22 mouse cellular contexts compared by ENCODE assay signal in the genomic region with DNA sequence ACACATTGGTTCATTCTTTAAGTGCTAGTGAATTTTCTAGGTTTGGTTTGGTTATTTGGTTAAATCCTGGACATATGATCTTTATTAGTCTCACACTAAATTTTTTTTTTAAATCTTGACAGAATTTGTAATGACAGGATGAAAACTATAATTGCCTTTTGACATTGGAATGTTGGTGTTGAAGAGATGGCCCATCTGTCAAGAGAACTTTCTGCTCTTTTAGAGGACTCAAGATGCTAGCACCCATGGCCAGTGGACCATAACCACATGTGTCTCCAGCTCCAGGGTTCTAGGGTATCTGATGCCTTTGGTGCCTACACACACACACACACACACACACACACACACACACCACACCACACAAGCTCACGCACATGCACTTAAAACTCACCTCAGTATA. TPM values are rescaled to one million over a fixed set of nuclear protein-coding genes. Genes with fewer than 3 reads are reported as not detected.
DNase-seq lines count a peak whose midpoint lies in the region; ATAC-seq and TF ChIP-seq lines count a peak whose summit lies in the region.
"Had no signal": no experiment of that assay in that cellular context is flagged by ENCODE, and none has a peak within 500 bp of the region (broad histone marks: within the 10 kb centered on the region; RNA-seq: fewer than 3 reads in every experiment).

No protein-coding gene starts in this region.

- no peaks in the 10 kb centered on the region for H3K27me3 ChIP-seq in lung, embryonic 14.5 days (ENCODE audit: insufficient read depth, low read length)
- H3K27me3 ChIP-seq: embryonic facial prominence, embryonic 12.5 days; forebrain, embryonic 13.5 days; forebrain, embryonic 15.5 days had no signal

- H3K4me1 ChIP-seq in lung, embryonic 14.5 days (ENCODE audit: insufficient read depth) = no peaks in the 10 kb centered on the region
- H3K4me1 ChIP-seq: embryonic facial prominence, embryonic 12.5 days; forebrain, embryonic 13.5 days; forebrain, embryonic 15.5 days had no signal

- H3K9ac ChIP-seq in lung, embryonic 14.5 days = no peak overlapping the region
- H3K9ac ChIP-seq: embryonic facial prominence, embryonic 12.5 days; forebrain, embryonic 13.5 days; forebrain, embryonic 15.5 days; forebrain, postnatal 0 days had no signal

- H3K4me2 ChIP-seq in lung, embryonic 14.5 days = no peak overlapping the region
- H3K4me2 ChIP-seq: embryonic facial prominence, embryonic 12.5 days; forebrain, embryonic 13.5 days; forebrain, embryonic 15.5 days had no signal

- H3K36me3 ChIP-seq in lung, embryonic 14.5 days (ENCODE audit: insufficient read depth) = no peaks in the 10 kb centered on the region
- H3K36me3 ChIP-seq: embryonic facial prominence, embryonic 10.5 days; embryonic facial prominence, embryonic 12.5 days; forebrain, embryonic 15.5 days had no signal

- no peak for ATAC-seq in lung, embryonic 14.5 days (ENCODE audit: insufficient read depth)
- ATAC-seq: forebrain, embryonic 13.5 days; forebrain, embryonic 15.5 days; forebrain, postnatal 0 days had no signal

- no peaks in the 10 kb centered on the region for H3K9me3 ChIP-seq in lung, embryonic 14.5 days (ENCODE audit: low read depth, low read length)
- H3K9me3 ChIP-seq: embryonic facial prominence, embryonic 10.5 days; embryonic facial prominence, embryonic 12.5 days; forebrain, embryonic 13.5 days; forebrain, embryonic 15.5 days had no signal

- DNase-seq in lung, embryonic 14.5 days = peak; percentile 61
- DNase-seq in lung, adult 18-20 months = no peak
- peak; percentile 54 for DNase-seq in lung, postnatal 10 days
- DNase-seq in lung, postnatal 4 days = no peak
- peak; percentile 59 for DNase-seq in lung, postnatal 36 days
- no peak for DNase-seq in B cell, adult 2 months
- DNase-seq: adrenal gland, adult 2 months; adrenal gland, postnatal 10 days; adrenal gland, postnatal 36 days; cerebellum, adult 11-12 months; cerebellum, adult 2 months; cerebellum, adult 9-10 months; cerebellum, postnatal 10 days; cerebellum, postnatal 25 days; forebrain, postnatal 0 days had no signal

- WGBS in lung, embryonic 14.5 days = 88% methylated on average over 1 of the region's 1 CpGs

- no peak overlapping the region for H3K27ac ChIP-seq in lung, embryonic 14.5 days (ENCODE audit: low read depth)
- H3K27ac ChIP-seq: embryonic facial prominence, embryonic 10.5 days; embryonic facial prominence, embryonic 12.5 days; forebrain, embryonic 13.5 days; forebrain, embryonic 15.5 days had no signal

- no peak for TF ChIP-seq CTCF in lung, embryonic 14.5 days (IDR thresholded peaks at IDR 0.05; ENCODE audit: low read depth)

- H3K4me3 ChIP-seq in lung, embryonic 14.5 days (ENCODE audit: low read depth, low read length) = no peak overlapping the region
- H3K4me3 ChIP-seq: embryonic facial prominence, embryonic 10.5 days; embryonic facial prominence, embryonic 12.5 days; forebrain, embryonic 13.5 days; forebrain, embryonic 15.5 days had no signal

RNA-seq across cellular contexts. Expression of a gene that starts 6.5 kb away (rescaled TPM):
- 62.2 and 65.8 TPM in 2 replicates for polyA plus RNA-seq in lung, embryonic 14.5 days (2014; fragmentation: Nextera tagmentation; extraction: Ambion mirVana)

RNA-seq across cellular contexts. Expression of a gene that starts 6.6 kb away (rescaled TPM):
- polyA plus RNA-seq in lung, embryonic 14.5 days (2014; fragmentation: Nextera tagmentation; extraction: Ambion mirVana) = not detected in 2 replicates
- polyA plus RNA-seq: adrenal gland, adult 2 months; C2C12; cerebellum, adult 2 months; embryonic facial prominence, embryonic 10.5 days; embryonic facial prominence, embryonic 12.5 days; embryonic facial prominence, embryonic 14.5 days; forebrain, embryonic 11.5 days; forebrain, postnatal 0 days had no signal

RNA-seq across cellular contexts. Expression of a gene that starts 7.2 kb away (rescaled TPM):
- polyA plus RNA-seq in lung, embryonic 14.5 days (2014; fragmentation: Nextera tagmentation; extraction: Ambion mirVana) = 34.0 and 34.9 TPM in 2 replicates

Comparison
In these comparisons a context has a peak if more than half of its experiments do, and no peak if none do; other contexts are left out.
1. DNase-seq: peak in lung, embryonic 14.5 days (single experiment), lung, postnatal 10 days (single experiment) and lung, postnatal 36 days (single experiment); none in lung, adult 18-20 months (0 of 2), lung, postnatal 4 days (0 of 2) and B cell, adult 2 months (0 of 2).